Mouse (Mus musculus): ENCODE measurements at regions not wholly inside any gene's neighbourhood (a gene's known extent, or its start where the extent isn't known, plus 50 kb on each side); places are given as distances from the start of the nearest gene placed in this dataset.

DNA sequence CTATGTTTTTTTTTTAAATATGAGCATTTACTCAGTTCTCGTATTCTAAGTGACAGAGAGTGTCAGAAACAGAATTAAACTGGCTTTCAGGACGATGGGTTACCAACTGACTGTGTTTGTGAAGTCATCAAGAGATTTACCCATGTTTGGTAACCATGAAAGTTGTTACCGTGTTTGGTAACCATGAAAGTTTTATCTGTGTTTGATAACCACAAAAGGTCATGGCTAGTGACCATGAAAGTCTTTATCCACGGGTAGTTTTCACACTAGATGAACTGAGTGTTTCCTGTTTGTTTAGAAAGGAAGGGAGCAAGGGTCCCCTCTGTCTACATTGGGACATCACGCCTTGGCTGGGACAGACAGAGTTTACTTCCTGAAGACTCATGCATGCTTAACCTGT lies 72.8 kb downstream of the Dyrk2 start:
- Histone ChIP-seq H3K27me3 (ENCODE audit: control insufficient read depth, insufficient read depth, low read length) (no peaks in the 10 kb centered on the region), H3K4me1 (ENCODE audit: control insufficient read depth, insufficient read depth, low read length) (no peaks in the 10 kb centered on the region), H3K9me3 (ENCODE audit: control insufficient read depth, low read depth, low read length) (no peaks in the 10 kb centered on the region), H3K4me2 (replicated peaks; ENCODE audit: low read depth, low read length) (no peak overlapping the region), H3K9ac (replicated peaks; ENCODE audit: low read depth, low read length) (no peak overlapping the region), H3K27ac (ENCODE audit: low read length) (no peak overlapping the region), H3K4me3 (ENCODE audit: low read depth, low read length) (no peak overlapping the region), H3K36me3 (ENCODE audit: control insufficient read depth, insufficient read depth, low read length) (no peaks in the 10 kb centered on the region)
- 67% methylated on average over 5 of the region's 5 CpGs for WGBS
- no peak for ATAC-seq (ENCODE audit: insufficient number of reproducible peaks, insufficient read depth, low FRiP score, low read depth)

DNA sequence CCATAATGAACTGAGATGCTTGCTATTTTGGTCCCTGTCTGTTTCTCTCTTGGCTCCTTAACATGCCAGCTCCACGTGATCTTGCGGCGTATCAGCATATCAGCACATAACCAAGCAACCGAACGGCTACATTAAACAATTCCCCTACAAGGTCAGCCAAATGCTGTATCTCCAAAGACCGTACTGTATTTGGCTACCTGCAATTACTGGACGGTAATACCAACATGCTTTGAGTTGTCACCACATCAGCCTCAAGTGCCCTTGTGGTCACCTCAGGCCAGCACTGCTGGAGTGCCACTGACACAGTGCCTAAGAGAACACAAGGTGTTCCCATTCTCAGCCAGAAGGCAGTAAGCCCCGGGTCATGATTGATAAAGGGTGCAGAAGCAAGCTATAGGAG lies 70.2 kb downstream of the Dyrk2 start:
- no peaks in the 10 kb centered on the region for H3K9me3 ChIP-seq (ENCODE audit: control insufficient read depth, low read depth, low read length)

DNA sequence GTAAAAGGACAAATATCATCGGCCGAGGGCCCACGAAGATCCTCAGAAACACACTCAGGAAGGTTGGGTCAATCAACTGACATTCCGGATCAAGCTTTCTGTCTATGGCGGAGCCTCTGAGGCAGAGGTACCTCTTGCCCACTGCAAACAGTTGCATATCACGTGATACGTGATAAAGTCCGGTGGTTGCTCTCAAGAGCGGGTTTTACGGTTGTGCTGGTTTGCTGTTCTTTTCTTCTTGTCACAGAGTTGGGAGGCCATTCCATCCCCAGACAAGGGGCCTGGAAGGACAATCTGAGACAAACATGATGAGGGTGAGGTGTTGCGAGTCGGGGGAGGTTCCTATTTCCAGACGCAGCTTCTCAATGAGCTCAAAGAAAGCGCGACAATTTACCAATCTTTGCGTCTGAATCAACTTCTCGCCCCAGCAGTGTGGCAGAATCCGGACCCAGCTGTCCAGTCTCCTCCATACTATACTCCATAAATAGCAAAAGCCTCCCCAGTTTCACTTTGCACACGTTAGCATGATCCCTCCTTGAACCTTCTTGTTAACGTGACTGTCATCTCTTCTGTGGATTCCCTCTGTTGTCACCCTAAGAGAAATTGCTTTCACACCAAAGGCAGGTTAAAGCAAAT lies 66.0 kb downstream of the Dyrk2 start:
- H3K4me1 ChIP-seq (ENCODE audit: control insufficient read depth, insufficient read depth, low read length): peaks cover 6% of the 10 kb centered on the region
- H3K36me3 ChIP-seq (ENCODE audit: control insufficient read depth, insufficient read depth, low read length): no peaks in the 10 kb centered on the region
- no peaks in the 10 kb centered on the region for H3K27me3 ChIP-seq (ENCODE audit: control insufficient read depth, insufficient read depth, low read length)
- H3K27ac ChIP-seq (ENCODE audit: low read length): peak overlapping the region; percentile 69
- H3K9me3 ChIP-seq (ENCODE audit: control insufficient read depth, low read depth, low read length): no peaks in the 10 kb centered on the region
- H3K9ac ChIP-seq (replicated peaks; ENCODE audit: low read depth, low read length): no peak overlapping the region
- H3K4me2 ChIP-seq (replicated peaks; ENCODE audit: low read depth, low read length): peak overlapping the region; percentile 25
- WGBS: 71% methylated on average over 20 of the region's 20 CpGs
- no peak; the same call in 1 of the 2 replicates for ATAC-seq (ENCODE audit: insufficient number of reproducible peaks, insufficient read depth, low FRiP score, low read depth)
- no peak overlapping the region for H3K4me3 ChIP-seq (ENCODE audit: low read depth, low read length)

More for the DNA sequence above, 70.2 kb downstream of the Dyrk2 start:
- Histone ChIP-seq H3K36me3 (ENCODE audit: control insufficient read depth, insufficient read depth, low read length) (no peaks in the 10 kb centered on the region), H3K27me3 (ENCODE audit: control insufficient read depth, insufficient read depth, low read length) (no peaks in the 10 kb centered on the region), H3K4me1 (ENCODE audit: control insufficient read depth, insufficient read depth, low read length) (peaks cover under 1% of the 10 kb centered on the region), H3K27ac (ENCODE audit: low read length) (no peak overlapping the region), H3K4me3 (ENCODE audit: low read depth, low read length) (no peak overlapping the region), H3K4me2 (replicated peaks; ENCODE audit: low read depth, low read length) (no peak overlapping the region), H3K9ac (replicated peaks; ENCODE audit: low read depth, low read length) (no peak overlapping the region)
- no peak for ATAC-seq (ENCODE audit: insufficient number of reproducible peaks, insufficient read depth, low FRiP score, low read depth)
- WGBS: 85% methylated on average over 8 of the region's 8 CpGs

DNA sequence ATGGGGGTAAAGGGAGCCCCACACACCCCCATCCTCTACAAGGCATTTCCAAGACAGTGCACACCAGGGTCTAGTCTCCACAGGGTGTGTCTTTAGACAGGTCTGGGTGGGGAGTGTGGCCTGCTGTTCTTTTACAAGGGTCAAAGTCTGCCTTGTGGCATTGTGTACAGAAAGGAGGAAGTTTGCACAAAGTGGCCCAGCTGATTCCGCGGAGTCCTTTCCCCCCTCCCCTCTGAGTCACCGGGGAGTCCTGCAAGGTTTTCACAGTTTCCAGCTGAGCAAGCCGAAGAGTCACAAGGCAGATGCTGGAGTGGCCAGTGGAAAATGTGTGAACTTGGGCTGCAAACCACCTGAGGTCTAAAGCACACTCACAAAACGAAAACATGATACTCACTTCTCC lies 65.4 kb downstream of the Dyrk2 start:
- Histone ChIP-seq H3K27ac (ENCODE audit: low read length) (peak overlapping the region; percentile 69), H3K4me1 (ENCODE audit: control insufficient read depth, insufficient read depth, low read length) (peaks cover 6% of the 10 kb centered on the region), H3K27me3 (ENCODE audit: control insufficient read depth, insufficient read depth, low read length) (no peaks in the 10 kb centered on the region), H3K9ac (replicated peaks; ENCODE audit: low read depth, low read length) (no peak overlapping the region), H3K4me3 (ENCODE audit: low read depth, low read length) (no peak overlapping the region), H3K36me3 (ENCODE audit: control insufficient read depth, insufficient read depth, low read length) (no peaks in the 10 kb centered on the region), H3K9me3 (ENCODE audit: control insufficient read depth, low read depth, low read length) (no peaks in the 10 kb centered on the region), H3K4me2 (replicated peaks; ENCODE audit: low read depth, low read length) (peak overlapping the region; percentile 25)
- 37% methylated on average over 5 of the region's 5 CpGs for WGBS
- peak; percentile 92 for ATAC-seq (ENCODE audit: insufficient number of reproducible peaks, insufficient read depth, low FRiP score, low read depth)
